ENCODE assay signal across 35 mouse cellular contexts in the genomic region with DNA sequence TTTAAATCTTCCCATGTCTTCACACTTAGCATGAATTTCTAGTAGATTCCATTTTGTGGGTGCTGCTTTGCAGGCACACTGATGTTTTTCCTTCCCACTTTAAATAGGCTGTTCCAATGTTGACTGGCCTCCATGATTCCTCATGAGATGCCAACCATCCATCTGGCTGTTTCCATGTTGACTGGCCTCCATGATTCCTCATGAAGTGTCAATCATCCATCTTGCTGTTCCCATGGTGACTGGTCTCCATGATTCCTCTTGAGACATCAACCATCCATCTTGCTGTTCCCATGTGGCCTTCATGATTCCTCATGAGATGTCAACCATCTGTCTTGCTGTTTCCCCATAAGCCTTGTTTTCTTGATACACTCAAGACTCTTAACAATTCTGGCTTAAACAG. TPM values are rescaled to one million over a fixed set of nuclear protein-coding genes. Genes with fewer than 3 reads are reported as not detected.
"Had no signal": no experiment of that assay in that cellular context is flagged by ENCODE, and none has a peak within 500 bp of the region (broad histone marks: within the 10 kb centered on the region; RNA-seq: fewer than 3 reads in every experiment).

No protein-coding gene starts in this region.

- H3K27ac ChIP-seq: heart, embryonic 13.5 days; heart, embryonic 15.5 days; hindbrain, embryonic 10.5 days; hindbrain, embryonic 12.5 days; hindbrain, embryonic 13.5 days; hindbrain, embryonic 14.5 days; hindbrain, embryonic 15.5 days; hindbrain, postnatal 0 days; intestine, embryonic 15.5 days; kidney, embryonic 15.5 days; kidney, postnatal 0 days; layer of hippocampus, adult 2 months; left cerebral cortex, adult 2 months had no signal

- H3K9me3 ChIP-seq: heart, embryonic 12.5 days; heart, embryonic 13.5 days; heart, embryonic 15.5 days; hindbrain, embryonic 10.5 days; hindbrain, embryonic 12.5 days; hindbrain, embryonic 13.5 days; hindbrain, embryonic 15.5 days; intestine, embryonic 15.5 days; kidney, embryonic 15.5 days had no signal

- ATAC-seq: hindbrain, embryonic 16.5 days; hindbrain, postnatal 0 days; inflammation-experienced regulatory T-cells, adult 6 months; intestine, embryonic 15.5 days; intestine, embryonic 16.5 days; intestine, postnatal 0 days had no signal

- H3K4me3 ChIP-seq: heart, embryonic 12.5 days; heart, embryonic 13.5 days; heart, embryonic 15.5 days; hindbrain, embryonic 10.5 days; hindbrain, embryonic 12.5 days; hindbrain, embryonic 13.5 days; hindbrain, embryonic 15.5 days; intestine, embryonic 15.5 days; kidney, embryonic 15.5 days; layer of hippocampus, adult 2 months; left cerebral cortex, adult 2 months had no signal

- DNase-seq: heart, postnatal 10 days; heart, postnatal 14 days; heart, postnatal 36 days; heart, postnatal 4 days; kidney, adult 11 months; kidney, adult 18-20 months; kidney, adult 2 months; kidney, adult 8-10 months; kidney, adult 9 months; kidney, postnatal 10 days; kidney, postnatal 14 days; kidney, postnatal 25 days; kidney, postnatal 36 days; kidney, postnatal 4 days; layer of hippocampus, adult 9-11 months; layer of hippocampus, postnatal 36 days had no signal

- H3K4me2 ChIP-seq: heart, embryonic 11.5 days; heart, embryonic 12.5 days; heart, embryonic 13.5 days; heart, embryonic 15.5 days; hindbrain, embryonic 12.5 days; hindbrain, embryonic 13.5 days; hindbrain, embryonic 14.5 days; hindbrain, embryonic 15.5 days; intestine, embryonic 15.5 days; kidney, embryonic 15.5 days had no signal

- H3K36me3 ChIP-seq: heart, embryonic 12.5 days; heart, embryonic 13.5 days; heart, embryonic 15.5 days; intestine, embryonic 15.5 days; kidney, embryonic 15.5 days had no signal

- H3K27me3 ChIP-seq: heart, embryonic 12.5 days; heart, embryonic 15.5 days; hindbrain, embryonic 12.5 days; hindbrain, embryonic 13.5 days; hindbrain, embryonic 15.5 days; intestine, embryonic 15.5 days; kidney, embryonic 15.5 days had no signal

- H3K9ac ChIP-seq: heart, embryonic 12.5 days; heart, embryonic 13.5 days; heart, embryonic 15.5 days; hindbrain, embryonic 12.5 days; hindbrain, embryonic 13.5 days; hindbrain, embryonic 14.5 days; hindbrain, embryonic 15.5 days; intestine, embryonic 15.5 days; kidney, embryonic 15.5 days had no signal

- H3K4me1 ChIP-seq: heart, embryonic 15.5 days; kidney, embryonic 15.5 days had no signal

RNA-seq across cellular contexts. Expression of a gene that starts 16.8 kb away (rescaled TPM):
- polyA plus RNA-seq: inflammation-experienced regulatory T-cells, adult 6 months had no signal
